Mouse (Mus musculus) lung, embryonic 16.5 days (tissue): Measurements from ENCODE around the gene Fxn. TPM values are rescaled to one million over a fixed set of nuclear protein-coding genes. Genes with fewer than 3 reads are reported as not detected.

Source experiments
- ATAC-seq: fragments of 200-750 bp; cut with Nextera tagmentation; 2 replicates; pipeline ENCODE4 v1.8.0; 2017; ENCODE audit warnings: low read depth, mild to moderate bottlenecking, moderate library complexity
- H3K27ac ChIP-seq: fragments of 300-500 bp; sonication (generic); 2 replicates; pipeline ENCODE4 v1.5.1; 2014; ENCODE audit warnings: mild to moderate bottlenecking, control low read depth, low read length
- H3K27me3 ChIP-seq: fragments of 300-500 bp; sonication (generic); 2 replicates; pipeline ENCODE4 v1.6.1; 2014; ENCODE audit warnings: low read depth, low read length, mixed read lengths; ENCODE audit not compliant: control insufficient read depth, insufficient read depth
- H3K36me3 ChIP-seq: fragments of 300-500 bp; sonication (generic); 2 replicates; pipeline ENCODE4 v1.6.1; 2014; ENCODE audit warnings: low read length; ENCODE audit not compliant: control insufficient read depth, insufficient read depth
- H3K4me1 ChIP-seq: fragments of 300-500 bp; sonication (generic); replicated peaks from 2 replicates; pipeline ENCODE4 v1.6.1; 2014; ENCODE audit warnings: low read length, mixed read lengths; ENCODE audit not compliant: control insufficient read depth, insufficient read depth
- H3K4me2 ChIP-seq: fragments of 300-500 bp; sonication (generic); 2 replicates; pipeline ENCODE4 v1.6.1; 2014; ENCODE audit warnings: low read depth, low read length, control low read depth
- H3K4me3 ChIP-seq: fragments of 300-500 bp; sonication (generic); 2 replicates; pipeline ENCODE4 v1.5.1; 2014; ENCODE audit warnings: mild to moderate bottlenecking, low read length, control low read depth
- H3K9ac ChIP-seq: fragments of 300-500 bp; sonication (generic); 2 replicates; pipeline ENCODE4 v1.6.1; 2014; ENCODE audit warnings: low read length, control low read depth
- H3K9me3 ChIP-seq: fragments of 300-500 bp; sonication (generic); 2 replicates; pipeline ENCODE4 v1.6.1; 2016; ENCODE audit warnings: low read length; ENCODE audit not compliant: control insufficient read depth
- WGBS: fragments of 180-500 bp; shearing (Covaris S2); extraction: QIAGEN DNeasy Blood & Tissue Kit; methylation state at CpG from one replicate; pipeline ENCODE4 v1.1.7; 2014; 5-methylcytosine and 5-hydroxymethylcytosine counted together
- polyA plus RNA-seq: library from polyadenylated mRNA; unstranded; fragments of >200 nt; fragmentation: Nextera tagmentation; extraction: Ambion mirVana; gene quantifications from 2 replicates; pipeline ENCODE4 v1.2.1, GENCODE M21; 2015

The Fxn gene
- polyA plus RNA-seq, 1 experiment from 2014 or later = 47.5 TPM

GRCm38 (mm10) chr19:24306351-24306750 is 25.9 kb upstream of the Fxn start:
- WGBS = 79% methylated on average over 5 of the region's 5 CpGs
- Histone ChIP-seq H3K9ac (no peak overlapping the region), H3K36me3 (no peaks in the 10 kb centered on the region), H3K4me3 (no peak overlapping the region), H3K27ac (no peak overlapping the region), H3K4me2 (no peak overlapping the region), H3K9me3 (no peaks in the 10 kb centered on the region), H3K4me1 (peaks cover 10% of the 10 kb centered on the region), H3K27me3 (no peaks in the 10 kb centered on the region)
- ATAC-seq = no peak

GRCm38 (mm10) chr19:24302198-24302597 is 21.8 kb upstream of the Fxn start:
- no peaks in the 10 kb centered on the region for H3K27me3 ChIP-seq
- no peak overlapping the region for H3K9ac ChIP-seq
- no peaks in the 10 kb centered on the region for H3K9me3 ChIP-seq
- H3K4me1 ChIP-seq = no peaks in the 10 kb centered on the region; the same call in none of the 2 replicates
- ATAC-seq = no peak
- 57% methylated on average over 10 of the region's 10 CpGs for WGBS
- H3K27ac ChIP-seq = no peak overlapping the region
- no peak overlapping the region for H3K4me2 ChIP-seq
- no peak overlapping the region for H3K4me3 ChIP-seq
- no peaks in the 10 kb centered on the region for H3K36me3 ChIP-seq

- H3K4me3 ChIP-seq = no peak overlapping the region
- H3K27ac ChIP-seq = no peak overlapping the region
- WGBS = 28% methylated on average over 5 of the region's 5 CpGs
- H3K4me1 ChIP-seq = no peaks in the 10 kb centered on the region; the same call in 1 of the 2 replicates
- H3K4me2 ChIP-seq = no peak overlapping the region
- H3K9me3 ChIP-seq = no peaks in the 10 kb centered on the region
- no peak overlapping the region for H3K9ac ChIP-seq
- no peak for ATAC-seq
- no peaks in the 10 kb centered on the region for H3K36me3 ChIP-seq
- no peaks in the 10 kb centered on the region for H3K27me3 ChIP-seq
Measured at GRCm38 (mm10) chr19:24301768-24302148, 21.4 kb upstream of the Fxn start.

GRCm38 (mm10) chr19:24300994-24301767 is 20.8 kb upstream of the Fxn start:
- Histone ChIP-seq H3K4me1 (no peaks in the 10 kb centered on the region; the same call in 1 of the 2 replicates), H3K27ac (no peak overlapping the region), H3K9ac (0 out of 2 replicates have a peak overlapping the region, but pooled peaks have one; percentile 38), H3K36me3 (no peaks in the 10 kb centered on the region), H3K27me3 (no peaks in the 10 kb centered on the region), H3K9me3 (no peaks in the 10 kb centered on the region), H3K4me3 (peak overlapping the region; percentile 48), H3K4me2 (peak overlapping the region; percentile 61)
- ATAC-seq = peak; percentile 91
- 2% methylated on average over 9 of the region's 9 CpGs for WGBS

- Histone ChIP-seq H3K27me3 (no peaks in the 10 kb centered on the region), H3K9ac (no peak overlapping the region), H3K4me3 (no peak overlapping the region), H3K9me3 (no peaks in the 10 kb centered on the region), H3K27ac (no peak overlapping the region), H3K36me3 (no peaks in the 10 kb centered on the region), H3K4me1 (no peaks in the 10 kb centered on the region), H3K4me2 (no peak overlapping the region)
- WGBS = 41% methylated on average over 5 of the region's 5 CpGs
- no peak; the same call in 1 of the 2 replicates for ATAC-seq
Measured at GRCm38 (mm10) chr19:24293537-24293936, 13.1 kb upstream of the Fxn start.

- 53% methylated on average over 4 of the region's 4 CpGs for WGBS
- H3K4me2 ChIP-seq = no peak overlapping the region
- H3K9me3 ChIP-seq = no peaks in the 10 kb centered on the region
- no peaks in the 10 kb centered on the region for H3K36me3 ChIP-seq
- H3K27me3 ChIP-seq = no peaks in the 10 kb centered on the region
- no peak for ATAC-seq
- H3K4me3 ChIP-seq = no peak overlapping the region
- peaks cover 5% of the 10 kb centered on the region; the same call in 1 of the 2 replicates for H3K4me1 ChIP-seq
- no peak overlapping the region for H3K27ac ChIP-seq
- no peak overlapping the region for H3K9ac ChIP-seq
Measured at GRCm38 (mm10) chr19:24284187-24284586, 3.8 kb upstream of the Fxn start.

- ATAC-seq = no peak
- no peaks in the 10 kb centered on the region for H3K36me3 ChIP-seq
- H3K4me2 ChIP-seq = peak overlapping the region; percentile 90
- peak overlapping the region; percentile 70 for H3K4me3 ChIP-seq
- 51% methylated on average over 7 of the region's 7 CpGs for WGBS
- no peaks in the 10 kb centered on the region for H3K9me3 ChIP-seq
- H3K4me1 ChIP-seq = peaks cover 9% of the 10 kb centered on the region; the same call in 1 of the 2 replicates
- H3K27me3 ChIP-seq = no peaks in the 10 kb centered on the region
- H3K9ac ChIP-seq = no peak overlapping the region
- no peak overlapping the region for H3K27ac ChIP-seq
Measured at GRCm38 (mm10) chr19:24281288-24281980, 1.0 kb upstream of the Fxn start.

- Histone ChIP-seq H3K4me1 (peaks cover 9% of the 10 kb centered on the region; the same call in 1 of the 2 replicates), H3K27ac (peak overlapping the region; percentile 93), H3K36me3 (0 out of 2 replicates have a peak, but pooled peaks cover 2% of the 10 kb centered on the region), H3K9me3 (no peaks in the 10 kb centered on the region), H3K4me2 (peak overlapping the region; percentile 90), H3K27me3 (no peaks in the 10 kb centered on the region), H3K4me3 (peak overlapping the region; percentile 70), H3K9ac (peak overlapping the region; percentile 82)
- WGBS = under 1% methylated on average over 55 of the region's 78 CpGs
- ATAC-seq = peak; percentile 71
Measured at GRCm38 (mm10) chr19:24279706-24280600, 452 bp downstream of the Fxn start.
